Mouse (Mus musculus) midbrain, embryonic 16.5 days (tissue): ENCODE measurements around the gene Casp3. TPM values are rescaled to one million over a fixed set of nuclear protein-coding genes. Genes with fewer than 3 reads are reported as not detected.

Experiments used
- ATAC-seq: fragments of 200-750 bp; cut with Nextera tagmentation; 2 replicates; pipeline ENCODE4 v1.8.0; 2017; ENCODE audit warnings: moderate TSS enrichment
- H3K27ac ChIP-seq: fragments of 300-500 bp; sonication (generic); 2 replicates; pipeline ENCODE4 v1.5.1; 2014; ENCODE audit warnings: mild to moderate bottlenecking, low read length, mixed read lengths
- H3K27me3 ChIP-seq: fragments of 300-500 bp; sonication (generic); 2 replicates; pipeline ENCODE4 v1.6.1; 2014; ENCODE audit warnings: low read depth, low read length, mixed read lengths; ENCODE audit not compliant: control insufficient read depth, insufficient read depth
- H3K36me3 ChIP-seq: fragments of 300-500 bp; sonication (generic); 2 replicates; pipeline ENCODE4 v1.6.1; 2014; ENCODE audit warnings: mild to moderate bottlenecking, low read length, moderate library complexity, mixed read lengths; ENCODE audit not compliant: control insufficient read depth, insufficient read depth
- H3K4me1 ChIP-seq: fragments of 300-500 bp; sonication (generic); 2 replicates; pipeline ENCODE4 v1.6.1; 2014; ENCODE audit warnings: mild to moderate bottlenecking, low read length, mixed read lengths; ENCODE audit not compliant: control insufficient read depth, insufficient read depth
- H3K4me2 ChIP-seq: fragments of 300-500 bp; sonication (generic); 2 replicates; pipeline ENCODE4 v1.6.1; 2014; ENCODE audit warnings: mild to moderate bottlenecking, low read length, mixed read lengths
- H3K4me3 ChIP-seq: fragments of 300-500 bp; sonication (generic); 2 replicates; pipeline ENCODE4 v1.5.1; 2014; ENCODE audit warnings: low read depth, mild to moderate bottlenecking, low read length, moderate library complexity, mixed read lengths
- H3K9ac ChIP-seq: fragments of 300-500 bp; sonication (generic); 2 replicates; pipeline ENCODE4 v1.6.1; 2014; ENCODE audit warnings: low read depth, low read length, mixed read lengths
- H3K9me3 ChIP-seq: fragments of 300-500 bp; sonication (generic); replicated peaks from 2 replicates; pipeline ENCODE4 v1.6.1; 2014; ENCODE audit warnings: mild to moderate bottlenecking, low read length, mixed read lengths; ENCODE audit not compliant: control insufficient read depth, poor library complexity, severe bottlenecking
- WGBS: fragments of 180-500 bp; shearing (Covaris S2); extraction: QIAGEN DNeasy Blood & Tissue Kit; methylation state at CpG from one replicate; pipeline ENCODE4 v1.1.7; 2014; 5-methylcytosine and 5-hydroxymethylcytosine counted together
- polyA plus RNA-seq: library from polyadenylated mRNA; unstranded; fragments of >200 nt; fragmentation: Nextera tagmentation; extraction: Ambion mirVana; gene quantifications from 2 replicates; pipeline ENCODE4 v1.2.1, GENCODE M21; 2015

Gene Casp3
- polyA plus RNA-seq, 1 experiment from 2014 or later = 275 TPM

DNA sequence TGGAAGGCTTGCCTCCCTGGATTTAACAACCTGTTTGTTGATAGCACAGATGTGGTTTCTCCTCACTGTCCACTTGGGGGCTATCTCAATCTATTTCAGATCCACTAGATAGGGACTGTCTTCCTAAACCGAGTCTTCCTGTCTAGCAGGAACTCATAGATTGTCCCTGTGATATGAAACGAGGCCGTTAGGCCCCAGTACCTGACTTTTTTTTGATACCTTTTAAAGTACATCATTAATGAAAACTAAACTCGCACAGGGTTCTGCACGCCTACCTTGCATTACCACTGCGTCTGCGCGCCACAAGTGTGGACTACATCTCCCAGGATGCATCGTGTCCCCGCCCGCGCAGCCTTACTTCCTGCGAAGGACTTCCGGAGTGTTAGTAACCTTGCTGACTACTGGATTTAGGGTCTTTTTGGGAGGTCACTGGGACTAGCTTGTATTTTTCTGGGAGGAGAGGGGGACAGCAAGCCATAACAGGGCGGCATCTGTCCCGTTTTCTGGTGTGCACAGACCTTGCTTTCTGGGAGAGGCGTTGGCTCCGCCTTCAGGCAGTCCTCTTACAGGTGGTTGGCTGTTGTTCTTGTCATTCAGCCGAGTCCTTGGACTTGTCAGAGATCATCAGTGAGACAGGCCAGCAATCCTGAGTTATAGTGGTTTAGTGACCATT is 69.7 kb downstream of the Casp3 start:
- peak; percentile 100 for ATAC-seq
- H3K4me2 ChIP-seq = peak overlapping the region; percentile 54
- no peaks in the 10 kb centered on the region for H3K9me3 ChIP-seq
- H3K36me3 ChIP-seq = no peaks in the 10 kb centered on the region
- H3K4me1 ChIP-seq = peaks cover 4% of the 10 kb centered on the region; the same call in 1 of the 2 replicates
- 1% methylated on average over 19 of the region's 19 CpGs for WGBS
- H3K27me3 ChIP-seq = no peaks in the 10 kb centered on the region
- H3K9ac ChIP-seq = peak overlapping the region; percentile 74
- peak overlapping the region; percentile 90 for H3K27ac ChIP-seq
- H3K4me3 ChIP-seq = peak overlapping the region; percentile 53

Other genes with a start within 250 kb of the Casp3 start
- 17.9 and 20.2 TPM in 2 replicates for gene Acsl1, start 146.3 kb upstream of the Casp3 start, polyA plus RNA-seq
- gene Cenpu, start 65.3 kb upstream of the Casp3 start, polyA plus RNA-seq = 5.7 and 6.3 TPM in 2 replicates
- gene Primpol, start 79 bp upstream of the Casp3 start, polyA plus RNA-seq = 7.1 and 8.6 TPM in 2 replicates
- 7.2 and 10.3 TPM in 2 replicates for gene Irf2, start 122.4 kb downstream of the Casp3 start, polyA plus RNA-seq